Mouse (Mus musculus) lung, postnatal 0 days (tissue): Measurements from ENCODE around the gene Crebbp.

ENCODE experiments used
- CTCF ChIP-seq: IDR thresholded peaks from 2 replicates; pipeline ENCODE4 v1.5.1; 2016; ENCODE audit warnings: antibody characterized with exemption, mild to moderate bottlenecking
- EP300 ChIP-seq: IDR thresholded peaks from 2 replicates; pipeline ENCODE4 v1.6.1; 2016; ENCODE audit warnings: antibody characterized with exemption, mild to moderate bottlenecking, control low read depth

- TF ChIP-seq CTCF (no peak), EP300 (no peak)
Measured at GRCm38 (mm10) chr16:4097521-4097920, 116.3 kb downstream of the Crebbp start.
